Mouse (Mus musculus) limb, embryonic 13.5 days (tissue): Measurements from ENCODE around the gene Psmd9. TPM values are rescaled to one million over a fixed set of nuclear protein-coding genes. Genes with fewer than 3 reads are reported as not detected.
A peak's percentile ranks its signal among the peaks of the same experiment; 100 is the strongest.

Experiments
- ATAC-seq: fragments of 200-750 bp; cut with Nextera tagmentation; 2 replicates; pipeline ENCODE4 v1.8.0; 2017; ENCODE audit warnings: low read depth, moderate number of reproducible peaks, moderate TSS enrichment; ENCODE audit not compliant: low FRiP score
- H3K27ac ChIP-seq: fragments of 300-500 bp; sonication (generic); 2 replicates; pipeline ENCODE4 v1.5.1; 2015; ENCODE audit warnings: inconsistent platforms, mild to moderate bottlenecking, moderate library complexity
- H3K27me3 ChIP-seq: fragments of 300-500 bp; sonication (generic); 2 replicates; pipeline ENCODE4 v1.6.1; 2015; ENCODE audit warnings: mild to moderate bottlenecking, inconsistent platforms
- H3K36me3 ChIP-seq: fragments of 300-500 bp; sonication (generic); 2 replicates; pipeline ENCODE4 v1.6.1; 2015; ENCODE audit warnings: inconsistent platforms, mild to moderate bottlenecking, moderate library complexity
- H3K4me1 ChIP-seq: fragments of 300-500 bp; sonication (generic); 2 replicates; pipeline ENCODE4 v1.6.1; 2015; ENCODE audit warnings: inconsistent platforms
- H3K4me2 ChIP-seq: fragments of 300-500 bp; sonication (generic); replicated peaks from 2 replicates; pipeline ENCODE4 v1.6.1; 2015; ENCODE audit warnings: inconsistent platforms, mild to moderate bottlenecking, moderate library complexity
- H3K4me3 ChIP-seq: fragments of 300-500 bp; sonication (generic); 2 replicates; pipeline ENCODE4 v1.5.1; 2015; ENCODE audit warnings: moderate library complexity, mild to moderate bottlenecking, inconsistent platforms
- H3K9ac ChIP-seq: fragments of 300-500 bp; sonication (generic); 2 replicates; pipeline ENCODE4 v1.6.1; 2015; ENCODE audit warnings: mild to moderate bottlenecking, inconsistent platforms
- H3K9me3 ChIP-seq: fragments of 300-500 bp; sonication (generic); 2 replicates; pipeline ENCODE4 v1.6.1; 2016; ENCODE audit warnings: inconsistent platforms
- WGBS: fragments of 180-500 bp; shearing (Covaris S2); methylation state at CpG from one replicate; pipeline ENCODE4 v1.1.7; 2015; 5-methylcytosine and 5-hydroxymethylcytosine counted together
- polyA plus RNA-seq: library from polyadenylated mRNA; unstranded; fragments of >200 nt; fragmentation: Nextera tagmentation; extraction: Ambion mirVana; gene quantifications from 2 replicates; pipeline ENCODE4 v1.2.1, GENCODE M21; 2015

Psmd9 gene
- polyA plus RNA-seq, 1 experiment from 2014 or later: 104 TPM

- Histone ChIP-seq H3K9ac (no peak overlapping the region), H3K4me3 (no peak overlapping the region), H3K27ac (no peak overlapping the region), H3K4me1 (peaks cover 65% of the 10 kb centered on the region), H3K4me2 (no peak overlapping the region), H3K27me3 (no peaks in the 10 kb centered on the region), H3K36me3 (peaks cover 63% of the 10 kb centered on the region), H3K9me3 (no peaks in the 10 kb centered on the region)
- WGBS: 83% methylated on average over 11 of the region's 11 CpGs
- ATAC-seq: no peak
Measured at GRCm38 (mm10) chr5:123146357-123146756, 22.9 kb upstream of the Psmd9 start.

GRCm38 (mm10) chr5:123147569-123147968 is 21.6 kb upstream of the Psmd9 start:
- no peak for ATAC-seq
- Histone ChIP-seq H3K27me3 (no peaks in the 10 kb centered on the region), H3K4me2 (no peak overlapping the region), H3K9me3 (no peaks in the 10 kb centered on the region), H3K4me1 (peaks cover 68% of the 10 kb centered on the region), H3K4me3 (no peak overlapping the region), H3K36me3 (peaks cover 75% of the 10 kb centered on the region), H3K9ac (0 out of 2 replicates have a peak overlapping the region, but pooled peaks have one; percentile 13), H3K27ac (no peak overlapping the region)
- 85% methylated on average over 17 of the region's 17 CpGs for WGBS

GRCm38 (mm10) chr5:123148073-123148722 is 21.0 kb upstream of the Psmd9 start:
- no peak overlapping the region for H3K27ac ChIP-seq
- H3K27me3 ChIP-seq: no peaks in the 10 kb centered on the region
- 0 out of 2 replicates have a peak overlapping the region, but pooled peaks have one; percentile 13 for H3K9ac ChIP-seq
- 86% methylated on average over 25 of the region's 25 CpGs for WGBS
- H3K4me2 ChIP-seq: peak overlapping the region; percentile 67; the same call in 1 of the 2 replicates
- H3K36me3 ChIP-seq: peaks cover 82% of the 10 kb centered on the region
- no peak overlapping the region for H3K4me3 ChIP-seq
- H3K4me1 ChIP-seq: peaks cover 68% of the 10 kb centered on the region
- H3K9me3 ChIP-seq: no peaks in the 10 kb centered on the region
- no peak for ATAC-seq

GRCm38 (mm10) chr5:123149451-123150400 is 19.5 kb upstream of the Psmd9 start:
- peak; percentile 87 for ATAC-seq
- Histone ChIP-seq H3K4me3 (peak overlapping the region; percentile 40), H3K4me2 (peak overlapping the region; percentile 67), H3K9ac (peak overlapping the region; percentile 40), H3K9me3 (no peaks in the 10 kb centered on the region), H3K27me3 (no peaks in the 10 kb centered on the region), H3K4me1 (peaks cover 56% of the 10 kb centered on the region), H3K36me3 (peaks cover 90% of the 10 kb centered on the region), H3K27ac (0 out of 2 replicates have a peak overlapping the region, but pooled peaks have one; percentile 33)
- 9% methylated on average over 19 of the region's 19 CpGs for WGBS

- 39% methylated on average over 7 of the region's 7 CpGs for WGBS
- Histone ChIP-seq H3K36me3 (peaks cover 89% of the 10 kb centered on the region), H3K4me2 (peak overlapping the region; percentile 67), H3K27ac (no peak overlapping the region; the same call in 1 of the 2 replicates), H3K9ac (peak overlapping the region; percentile 40), H3K9me3 (no peaks in the 10 kb centered on the region), H3K27me3 (no peaks in the 10 kb centered on the region), H3K4me3 (peak overlapping the region; percentile 40), H3K4me1 (peaks cover 47% of the 10 kb centered on the region)
- no peak for ATAC-seq
Measured at GRCm38 (mm10) chr5:123150641-123151040, 18.6 kb upstream of the Psmd9 start.

- Histone ChIP-seq H3K36me3 (peaks cover 88% of the 10 kb centered on the region), H3K9me3 (no peaks in the 10 kb centered on the region), H3K4me2 (peak overlapping the region; percentile 67), H3K9ac (peak overlapping the region; percentile 40), H3K27me3 (no peaks in the 10 kb centered on the region), H3K27ac (no peak overlapping the region; the same call in 1 of the 2 replicates), H3K4me1 (peaks cover 42% of the 10 kb centered on the region), H3K4me3 (peak overlapping the region; percentile 40)
- ATAC-seq: no peak
- WGBS: 28% methylated on average over 7 of the region's 7 CpGs
Measured at GRCm38 (mm10) chr5:123151077-123151476, 18.1 kb upstream of the Psmd9 start.

- no peak for ATAC-seq
- Histone ChIP-seq H3K36me3 (peaks cover 87% of the 10 kb centered on the region), H3K4me2 (no peak overlapping the region), H3K27ac (no peak overlapping the region), H3K4me1 (peaks cover 37% of the 10 kb centered on the region), H3K27me3 (no peaks in the 10 kb centered on the region), H3K9me3 (no peaks in the 10 kb centered on the region), H3K4me3 (no peak overlapping the region), H3K9ac (no peak overlapping the region)
- 93% methylated on average over 16 of the region's 19 CpGs for WGBS
Measured at GRCm38 (mm10) chr5:123151707-123152362, 17.4 kb upstream of the Psmd9 start.

GRCm38 (mm10) chr5:123152901-123153300 is 16.3 kb upstream of the Psmd9 start:
- WGBS: 71% methylated on average over 1 of the region's 1 CpGs
- no peak for ATAC-seq
- Histone ChIP-seq H3K27me3 (no peaks in the 10 kb centered on the region), H3K9ac (no peak overlapping the region), H3K36me3 (peaks cover 87% of the 10 kb centered on the region), H3K9me3 (no peaks in the 10 kb centered on the region), H3K4me3 (no peak overlapping the region), H3K27ac (no peak overlapping the region), H3K4me2 (no peak overlapping the region), H3K4me1 (peaks cover 36% of the 10 kb centered on the region)

GRCm38 (mm10) chr5:123155425-123155824 is 13.8 kb upstream of the Psmd9 start:
- ATAC-seq: no peak
- no peaks in the 10 kb centered on the region for H3K9me3 ChIP-seq
- peaks cover 13% of the 10 kb centered on the region for H3K4me1 ChIP-seq
- H3K27ac ChIP-seq: no peak overlapping the region
- no peak overlapping the region for H3K4me3 ChIP-seq
- H3K9ac ChIP-seq: no peak overlapping the region
- H3K4me2 ChIP-seq: no peak overlapping the region
- H3K36me3 ChIP-seq: peaks cover 92% of the 10 kb centered on the region
- H3K27me3 ChIP-seq: no peaks in the 10 kb centered on the region
- 47% methylated on average over 7 of the region's 7 CpGs for WGBS

- H3K4me1 ChIP-seq: no peaks in the 10 kb centered on the region
- WGBS: 90% methylated on average over 12 of the region's 12 CpGs
- H3K4me3 ChIP-seq: no peak overlapping the region
- H3K9ac ChIP-seq: no peak overlapping the region
- ATAC-seq: no peak
- no peaks in the 10 kb centered on the region for H3K9me3 ChIP-seq
- H3K36me3 ChIP-seq: peaks cover 93% of the 10 kb centered on the region
- H3K27ac ChIP-seq: no peak overlapping the region
- no peak overlapping the region for H3K4me2 ChIP-seq
- H3K27me3 ChIP-seq: no peaks in the 10 kb centered on the region
Measured at GRCm38 (mm10) chr5:123156763-123157162, 12.4 kb upstream of the Psmd9 start.

- Histone ChIP-seq H3K36me3 (peaks cover 93% of the 10 kb centered on the region), H3K4me3 (no peak overlapping the region), H3K4me2 (no peak overlapping the region), H3K4me1 (no peaks in the 10 kb centered on the region), H3K27me3 (no peaks in the 10 kb centered on the region), H3K9me3 (no peaks in the 10 kb centered on the region), H3K9ac (no peak overlapping the region), H3K27ac (no peak overlapping the region)
- 87% methylated on average over 4 of the region's 4 CpGs for WGBS
- no peak for ATAC-seq
Measured at GRCm38 (mm10) chr5:123157972-123158371, 11.2 kb upstream of the Psmd9 start.

GRCm38 (mm10) chr5:123159446-123159845 is 9.8 kb upstream of the Psmd9 start:
- no peak overlapping the region for H3K4me3 ChIP-seq
- 89% methylated on average over 4 of the region's 4 CpGs for WGBS
- H3K4me1 ChIP-seq: no peaks in the 10 kb centered on the region
- H3K9ac ChIP-seq: no peak overlapping the region
- ATAC-seq: no peak
- H3K9me3 ChIP-seq: no peaks in the 10 kb centered on the region
- peaks cover 93% of the 10 kb centered on the region for H3K36me3 ChIP-seq
- H3K27me3 ChIP-seq: no peaks in the 10 kb centered on the region
- no peak overlapping the region for H3K4me2 ChIP-seq
- no peak overlapping the region for H3K27ac ChIP-seq
